Mouse (Mus musculus): Measurements from ENCODE around the gene Mycbp2.

The Mycbp2 gene

GRCm38 (mm10) chr14:103260437-103260836 lies 86.2 kb downstream of the Mycbp2 start:
- DNase-seq (ENCODE audit: low read depth, low spot score): no peak

GRCm38 (mm10) chr14:103258745-103259144 lies 87.9 kb downstream of the Mycbp2 start:
- DNase-seq (ENCODE audit: low read depth, low spot score): no peak

GRCm38 (mm10) chr14:103256866-103257265 lies 89.7 kb downstream of the Mycbp2 start:
- DNase-seq (ENCODE audit: low read depth, low spot score): no peak

- no peak for DNase-seq (ENCODE audit: low read depth, low spot score)
These were observed 92.3 kb downstream of the Mycbp2 start for GRCm38 (mm10) chr14:103254311-103254710.

GRCm38 (mm10) chr14:103242020-103242419 lies 104.6 kb downstream of the Mycbp2 start:
- no peak for DNase-seq (ENCODE audit: low read depth, low spot score)

GRCm38 (mm10) chr14:103234770-103235169 lies 111.8 kb downstream of the Mycbp2 start:
- no peak for DNase-seq (ENCODE audit: low read depth, low spot score)

- DNase-seq (ENCODE audit: low read depth, low spot score): no peak
These were observed 112.7 kb downstream of the Mycbp2 start for GRCm38 (mm10) chr14:103233640-103234593.

GRCm38 (mm10) chr14:103222356-103222755 lies 124.3 kb downstream of the Mycbp2 start:
- no peak for DNase-seq (ENCODE audit: low read depth, low spot score)

- no peak for DNase-seq (ENCODE audit: low read depth, low spot score)
These were observed 124.9 kb downstream of the Mycbp2 start for GRCm38 (mm10) chr14:103221751-103222150.

GRCm38 (mm10) chr14:103216331-103216730 lies 130.3 kb downstream of the Mycbp2 start:
- DNase-seq (ENCODE audit: low read depth, low spot score): no peak

- no peak for DNase-seq (ENCODE audit: low read depth, low spot score)
These were observed 160.0 kb downstream of the Mycbp2 start for GRCm38 (mm10) chr14:103186658-103187057.

GRCm38 (mm10) chr14:103186076-103186475 lies 160.5 kb downstream of the Mycbp2 start:
- no peak for DNase-seq (ENCODE audit: low read depth, low spot score)

GRCm38 (mm10) chr14:103180096-103180495 lies 166.5 kb downstream of the Mycbp2 start:
- DNase-seq (ENCODE audit: low read depth, low spot score): no peak

- DNase-seq (ENCODE audit: low read depth, low spot score): no peak
These were observed 183.7 kb downstream of the Mycbp2 start for GRCm38 (mm10) chr14:103162923-103163322.

- no peak for DNase-seq (ENCODE audit: low read depth, low spot score)
These were observed 190.9 kb downstream of the Mycbp2 start for GRCm38 (mm10) chr14:103155685-103156084.

GRCm38 (mm10) chr14:103150139-103150538 lies 196.5 kb downstream of the Mycbp2 start:
- no peak for DNase-seq (ENCODE audit: low read depth, low spot score)

GRCm38 (mm10) chr14:103131991-103132390 lies 214.6 kb downstream of the Mycbp2 start:
- DNase-seq (ENCODE audit: low read depth, low spot score): peak; percentile 78

GRCm38 (mm10) chr14:103125756-103126155 lies 220.9 kb downstream of the Mycbp2 start:
- peak; percentile 27 for DNase-seq (ENCODE audit: low read depth, low spot score)

- DNase-seq (ENCODE audit: low read depth, low spot score): peak; percentile 47
These were observed 231.5 kb downstream of the Mycbp2 start for GRCm38 (mm10) chr14:103114994-103115670.

- DNase-seq (ENCODE audit: low read depth, low spot score): no peak
These were observed 233.8 kb downstream of the Mycbp2 start for GRCm38 (mm10) chr14:103112606-103113363.

- DNase-seq (ENCODE audit: low read depth, low spot score): no peak
These were observed 236.6 kb downstream of the Mycbp2 start for GRCm38 (mm10) chr14:103109971-103110370.

- DNase-seq (ENCODE audit: low read depth, low spot score): no peak
These were observed 240.3 kb downstream of the Mycbp2 start for GRCm38 (mm10) chr14:103106301-103106700.
